Mouse (Mus musculus): Measurements from ENCODE around the gene Ptp4a2.

GRCm38 (mm10) chr4:129880615-129881014 lies 69.6 kb downstream of the Ptp4a2 start:
- no peak for TF ChIP-seq E2F4 (IDR thresholded peaks at IDR 0.05; ENCODE audit: borderline replicate concordance, low read depth, low read length)
- TF ChIP-seq POLR2A (IDR thresholded peaks at IDR 0.05; ENCODE audit: control insufficient read depth in 1 of 2, insufficient read depth in 1 of 2, low read depth in 1 of 2, low read length in 2 of 2, poor library complexity in 1 of 2) = no peak
- TF ChIP-seq USF2 (IDR thresholded peaks at IDR 0.05; ENCODE audit: borderline replicate concordance in 1 of 2, insufficient read depth in 1 of 2, low read depth in 1 of 2, low read length in 2 of 2) = no peak
- TF ChIP-seq UBTF (IDR thresholded peaks at IDR 0.05; ENCODE audit: borderline replicate concordance, insufficient read depth, low read depth, low read length) = no peak
- TF ChIP-seq ZNF384 (IDR thresholded peaks at IDR 0.05; ENCODE audit: low read depth, low read length) = no peak
- no peak for TF ChIP-seq CHD2 (IDR thresholded peaks at IDR 0.05; ENCODE audit: low read length)
- no peak for TF ChIP-seq MAFK (IDR thresholded peaks at IDR 0.05; ENCODE audit: borderline replicate concordance, low read depth, low read length)
- TF ChIP-seq EP300 (IDR thresholded peaks at IDR 0.05; ENCODE audit: low read depth in 1 of 2, low read length in 2 of 2) = no peak
- no peak for TF ChIP-seq CTCF (IDR thresholded peaks at IDR 0.05 in 2 of 3, conservative IDR thresholded peaks at IDR 0.05 in 1 of 3; ENCODE audit: control insufficient read depth in 1 of 3, insufficient read depth in 1 of 3, low read depth in 2 of 3, low read length in 3 of 3, poor library complexity in 1 of 3, severe bottlenecking in 1 of 3)
- TF ChIP-seq ELF1 (IDR thresholded peaks at IDR 0.05; ENCODE audit: low read depth, low read length) = no peak
